In genomic region chr14:24262915-24263314, GRCm38 (mm10) we compare ENCODE assay signal across 11 mouse cellular contexts. TPM values are rescaled to one million over a fixed set of nuclear protein-coding genes. Genes with fewer than 3 reads are reported as not detected.
A peak's percentile ranks its signal among the peaks of the same experiment; 100 is the strongest.
DNase-seq lines count a peak whose midpoint lies in the region; ATAC-seq and TF ChIP-seq lines count a peak whose summit lies in the region.
"Had no signal": no experiment of that assay in that cellular context is flagged by ENCODE, and none has a peak within 500 bp of the region (broad histone marks: within the 10 kb centered on the region; RNA-seq: fewer than 3 reads in every experiment).

No protein-coding gene starts in this region.

- H3K4me2 ChIP-seq in limb, embryonic 14.5 days (replicated peaks; ENCODE audit: low read depth, low read length, severe bottlenecking) = peak overlapping the region; percentile 26

- peak; percentile 95 for ATAC-seq in limb, embryonic 14.5 days (ENCODE audit: low FRiP score, low read depth)

- no peak for TF ChIP-seq POLR2A in limb, embryonic 14.5 days (IDR thresholded peaks at IDR 0.05; ENCODE audit: borderline replicate concordance, extremely low read depth, insufficient read depth, insufficient read length)

- no peak overlapping the region for H3K9ac ChIP-seq in limb, embryonic 14.5 days (ENCODE audit: low read depth, low read length, severe bottlenecking)

- H3K4me1 ChIP-seq in hindbrain, embryonic 10.5 days (replicated peaks) = peaks cover 14% of the 10 kb centered on the region
- H3K4me1 ChIP-seq in limb, embryonic 14.5 days (ENCODE audit: control insufficient read depth, insufficient read depth, low read length) = peaks cover 32% of the 10 kb centered on the region

- H3K4me3 ChIP-seq in hindbrain, embryonic 10.5 days = no peak overlapping the region
- 0 out of 2 replicates have a peak overlapping the region, but pooled peaks have one; percentile 4 for H3K4me3 ChIP-seq in limb, embryonic 14.5 days (replicated peaks; ENCODE audit: low read length)

- peak; percentile 21 to 38 for DNase-seq in right cerebral cortex, adult 2 months (ENCODE audit: low spot score in 2 of 2)
- DNase-seq in right cerebral cortex, adult 18-20 months = no peak
- DNase-seq in hindbrain, embryonic 10.5 days (ENCODE audit: low spot score) = peak; percentile 43
- DNase-seq in limb, embryonic 14.5 days (ENCODE audit: low spot score) = peak; percentile 92
- peak; percentile 10 for DNase-seq in yolk sac, embryonic 10.5 days (ENCODE audit: low spot score)
- no peak for DNase-seq in adipocyte (ENCODE audit: low spot score)
- no peak for DNase-seq in adrenal gland, postnatal 25 days
- no peak for DNase-seq in spleen, postnatal 4 days (ENCODE audit: low spot score in 2 of 2)
- DNase-seq: heart, adult 18-20 months had no signal

- H3K36me3 ChIP-seq in hindbrain, embryonic 10.5 days = no peaks in the 10 kb centered on the region
- no peaks in the 10 kb centered on the region for H3K36me3 ChIP-seq in limb, embryonic 14.5 days (ENCODE audit: control insufficient read depth, insufficient read depth, low read length)
- H3K36me3 ChIP-seq: G1E had no signal

- no peaks in the 10 kb centered on the region for H3K9me3 ChIP-seq in hindbrain, embryonic 10.5 days
- H3K9me3 ChIP-seq in limb, embryonic 14.5 days (ENCODE audit: control insufficient read depth, low read length) = no peaks in the 10 kb centered on the region
- H3K9me3 ChIP-seq: G1E had no signal

- H3K27ac ChIP-seq in hindbrain, embryonic 10.5 days = no peak overlapping the region
- peak overlapping the region; percentile 92 for H3K27ac ChIP-seq in limb, embryonic 14.5 days (replicated peaks; ENCODE audit: low read depth, low read length)

- 54% methylated on average over 2 of the region's 2 CpGs for WGBS in hindbrain, embryonic 10.5 days
- 20% methylated on average over 2 of the region's 2 CpGs for WGBS in limb, embryonic 14.5 days

- H3K27me3 ChIP-seq in hindbrain, embryonic 10.5 days (ENCODE audit: insufficient read depth, poor library complexity, severe bottlenecking) = peaks cover 3% of the 10 kb centered on the region; the same call in 1 of the 2 replicates
- no peaks in the 10 kb centered on the region for H3K27me3 ChIP-seq in limb, embryonic 14.5 days (ENCODE audit: control insufficient read depth, insufficient read depth, low read length)

RNA-seq across cellular contexts. Expression of gene Dlg5, which starts 17.2 kb away (rescaled TPM):
- polyA plus RNA-seq in hindbrain, embryonic 10.5 days (2016; fragmentation: Nextera tagmentation; extraction: Ambion mirVana) = 12.7 and 14.0 TPM in 2 replicates
- 83.5 and 107 TPM in 2 replicates for polyA plus RNA-seq in limb, embryonic 14.5 days (2012; rRNA removed)
- 42.6 and 45.4 TPM in 2 replicates for polyA plus RNA-seq in limb, embryonic 14.5 days (2014; fragmentation: Nextera tagmentation; extraction: Ambion mirVana)
- 66.6 and 85.5 TPM in 2 replicates for total RNA-seq in adrenal gland, postnatal 25 days (2021)

RNA-seq across cellular contexts. Expression of gene E330034G19Rik, which starts 30.1 kb away (rescaled TPM):
- polyA plus RNA-seq in hindbrain, embryonic 10.5 days (2016; fragmentation: Nextera tagmentation; extraction: Ambion mirVana) = not detected in 2 replicates
- not detected in 2 replicates for polyA plus RNA-seq in limb, embryonic 14.5 days (2012; rRNA removed)
- polyA plus RNA-seq in limb, embryonic 14.5 days (2014; fragmentation: Nextera tagmentation; extraction: Ambion mirVana) = not detected in 2 replicates
- total RNA-seq in adrenal gland, postnatal 25 days (2021) = not detected in 2 replicates
- total RNA-seq: G1E; heart, adult 18-20 months; left cerebral cortex, postnatal 36 days had no signal
- polyA plus RNA-seq: G1E had no signal

Comparison
In these comparisons a context has a peak if more than half of its experiments do, and no peak if none do; other contexts are left out.
1. DNase-seq: peak in right cerebral cortex, adult 2 months (2 of 2), hindbrain, embryonic 10.5 days (single experiment), limb, embryonic 14.5 days (single experiment) and yolk sac, embryonic 10.5 days (single experiment); none in right cerebral cortex, adult 18-20 months (single experiment), adipocyte (single experiment), adrenal gland, postnatal 25 days (single experiment) and spleen, postnatal 4 days (0 of 2).